Mouse (Mus musculus) liver, embryonic 12.5 days (tissue): ENCODE data around the gene Gcnt4. TPM values are rescaled to one million over a fixed set of nuclear protein-coding genes. Genes with fewer than 3 reads are reported as not detected.
"Not testable (repeated sequence)": the region's sequence is repeated elsewhere in the genome, so short reads cannot be mapped to it uniquely, and the experiment has no call there.

Experiments used
- ATAC-seq: fragments of 200-750 bp; cut with Nextera tagmentation; 2 replicates; pipeline ENCODE4 v1.8.0; 2017; ENCODE audit warnings: moderate number of reproducible peaks, mild to moderate bottlenecking, moderate library complexity
- H3K27ac ChIP-seq: fragments of 300-500 bp; sonication (generic); 2 replicates; pipeline ENCODE4 v1.5.1; 2016; ENCODE audit warnings: mild to moderate bottlenecking
- H3K27me3 ChIP-seq: fragments of 300-500 bp; sonication (generic); replicated peaks from 2 replicates; pipeline ENCODE4 v1.6.1; 2016; ENCODE audit warnings: mild to moderate bottlenecking, moderate library complexity
- H3K36me3 ChIP-seq: fragments of 300-500 bp; sonication (generic); 2 replicates; pipeline ENCODE4 v1.6.1; 2016; ENCODE audit warnings: mild to moderate bottlenecking, moderate library complexity
- H3K4me1 ChIP-seq: fragments of 300-500 bp; sonication (generic); 2 replicates; pipeline ENCODE4 v1.6.1; 2016
- H3K4me2 ChIP-seq: fragments of 300-500 bp; sonication (generic); 2 replicates; pipeline ENCODE4 v1.6.1; 2016; ENCODE audit warnings: mild to moderate bottlenecking, moderate library complexity
- H3K4me3 ChIP-seq: fragments of 300-500 bp; sonication (generic); 2 replicates; pipeline ENCODE4 v1.5.1; 2016; ENCODE audit warnings: mild to moderate bottlenecking, moderate library complexity
- H3K9ac ChIP-seq: fragments of 300-500 bp; sonication (generic); 2 replicates; pipeline ENCODE4 v1.6.1; 2016; ENCODE audit warnings: mild to moderate bottlenecking, moderate library complexity
- H3K9me3 ChIP-seq: fragments of 300-500 bp; sonication (generic); replicated peaks from 2 replicates; pipeline ENCODE4 v1.6.1; 2016; ENCODE audit warnings: mild to moderate bottlenecking, moderate library complexity
- WGBS: fragments of 180-500 bp; shearing (Covaris S2); methylation state at CpG from one replicate; pipeline ENCODE4 v1.1.7; 2016; ENCODE audit not compliant: insufficient replicate concordance; 5-methylcytosine and 5-hydroxymethylcytosine counted together
- polyA plus RNA-seq: library from polyadenylated mRNA; unstranded; fragments of >200 nt; fragmentation: Nextera tagmentation; extraction: Ambion mirVana; gene quantifications from 2 replicates; pipeline ENCODE4 v1.2.1, GENCODE M21; 2016

Gene Gcnt4
- polyA plus RNA-seq, result 0.67 and 0.68 TPM in 2 replicates

GRCm38 (mm10) chr13:96923999-96924961, at the start of gene Gcnt4:
TSS of gene Gcnt4 (plus strand) at chr13:96924689.
- Histone ChIP-seq H3K4me2 (peak within 1 kb of the TSS; percentile 82), H3K9ac (peak within 1 kb of the TSS; percentile 63), H3K4me3 (peak within 1 kb of the TSS; percentile 62), H3K27ac (no peak within 1 kb of the TSS), H3K4me1 (peaks cover 12% of the 10 kb centered on the region), H3K9me3 (no peaks in the 10 kb centered on the region), H3K36me3 (no peaks in the 10 kb centered on the region), H3K27me3 (peaks cover 58% of the 10 kb centered on the region)
- peak; percentile 63 for ATAC-seq
- WGBS, result 7% methylated on average over 55 of the region's 56 CpGs

GRCm38 (mm10) chr13:96878220-96879057, 46.0 kb upstream of the Gcnt4 start:
- Histone ChIP-seq H3K4me1 (no peaks in the 10 kb centered on the region), H3K9ac (no peak overlapping the region), H3K9me3 (no peaks in the 10 kb centered on the region), H3K4me2 (no peak overlapping the region), H3K27me3 (peaks cover 7% of the 10 kb centered on the region; the same call in 1 of the 2 replicates), H3K27ac (no peak overlapping the region), H3K4me3 (no peak overlapping the region), H3K36me3 (no peaks in the 10 kb centered on the region)
- WGBS, result 73% methylated on average over 12 of the region's 12 CpGs
- ATAC-seq, result no peak

DNA sequence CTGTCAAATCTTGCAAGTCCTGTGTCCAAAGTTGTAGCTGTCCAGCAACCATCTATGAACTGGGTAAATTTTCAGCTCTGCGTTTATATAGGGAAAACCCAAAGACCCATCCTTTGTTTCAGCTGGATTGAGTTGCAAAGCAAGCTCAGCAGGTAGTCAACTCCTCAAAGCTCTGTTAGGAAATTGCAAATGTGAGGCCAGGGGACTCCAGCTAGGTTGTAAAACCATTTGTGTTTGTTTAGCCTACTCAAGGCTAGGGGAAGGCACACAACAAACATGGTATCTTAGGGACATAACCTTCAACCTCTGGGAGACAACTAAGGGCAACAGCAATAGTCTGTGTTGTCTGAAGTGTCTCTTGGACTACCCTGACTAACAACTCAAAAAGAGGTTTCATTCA, 40.0 kb upstream of the Gcnt4 start:
- WGBS, result 59% methylated on average over 1 of the region's 1 CpGs
- Histone ChIP-seq H3K36me3 (no peaks in the 10 kb centered on the region), H3K4me2 (no peak overlapping the region), H3K27ac (no peak overlapping the region), H3K9me3 (no peaks in the 10 kb centered on the region), H3K9ac (no peak overlapping the region), H3K4me3 (no peak overlapping the region), H3K4me1 (no peaks in the 10 kb centered on the region), H3K27me3 (0 out of 2 replicates have a peak, but pooled peaks cover 3% of the 10 kb centered on the region)
- ATAC-seq, result no peak

DNA sequence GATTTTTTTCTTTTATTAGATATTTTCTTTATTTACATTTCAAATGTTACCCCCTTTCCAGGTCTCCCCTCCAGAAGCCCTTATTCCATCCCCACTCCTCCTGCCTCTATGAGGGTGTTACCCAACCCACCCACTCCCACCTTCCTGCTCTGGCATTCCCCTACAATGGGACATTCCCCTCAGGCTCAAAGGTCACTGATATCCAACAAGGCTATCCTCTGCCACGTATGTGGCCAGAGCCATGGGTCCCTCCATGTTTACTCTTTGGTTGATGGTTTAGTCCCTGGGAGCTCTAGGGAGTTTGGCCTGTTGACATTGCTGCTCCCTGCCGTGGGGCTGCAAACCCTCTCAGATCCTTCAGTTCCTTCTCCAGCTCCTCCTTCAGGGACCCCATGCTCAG, 34.5 kb upstream of the Gcnt4 start:
- no peaks in the 10 kb centered on the region for H3K4me1 ChIP-seq
- WGBS, result 46% methylated on average over 2 of the region's 2 CpGs
- no peaks in the 10 kb centered on the region for H3K27me3 ChIP-seq
- H3K4me2 ChIP-seq, result no peak overlapping the region
- no peak overlapping the region for H3K27ac ChIP-seq
- no peak overlapping the region for H3K4me3 ChIP-seq
- H3K9ac ChIP-seq, result no peak overlapping the region
- no peaks in the 10 kb centered on the region for H3K9me3 ChIP-seq
- no peaks in the 10 kb centered on the region for H3K36me3 ChIP-seq
- ATAC-seq, result peak; percentile 30; the same call in 1 of the 2 replicates

DNA sequence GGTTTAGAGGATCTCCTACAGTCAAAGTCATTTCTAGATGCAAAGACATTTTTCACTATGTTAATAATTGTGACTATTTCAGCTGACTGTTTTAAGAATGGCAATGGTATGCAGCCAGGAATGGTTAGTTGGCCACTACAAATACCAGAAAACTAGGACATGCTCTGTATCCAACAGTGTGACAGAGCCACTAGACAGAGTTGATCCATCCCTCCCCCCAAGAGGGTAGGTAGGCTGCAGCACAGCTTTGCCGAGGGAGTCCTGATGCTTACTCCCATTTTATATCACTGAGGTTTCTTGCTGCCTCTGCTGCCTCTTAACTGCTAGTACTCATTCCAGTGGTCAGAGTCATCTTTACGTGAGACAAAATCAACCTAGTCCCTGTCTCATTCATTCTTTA, 29.3 kb upstream of the Gcnt4 start:
- WGBS, result 67% methylated on average over 2 of the region's 2 CpGs

DNA sequence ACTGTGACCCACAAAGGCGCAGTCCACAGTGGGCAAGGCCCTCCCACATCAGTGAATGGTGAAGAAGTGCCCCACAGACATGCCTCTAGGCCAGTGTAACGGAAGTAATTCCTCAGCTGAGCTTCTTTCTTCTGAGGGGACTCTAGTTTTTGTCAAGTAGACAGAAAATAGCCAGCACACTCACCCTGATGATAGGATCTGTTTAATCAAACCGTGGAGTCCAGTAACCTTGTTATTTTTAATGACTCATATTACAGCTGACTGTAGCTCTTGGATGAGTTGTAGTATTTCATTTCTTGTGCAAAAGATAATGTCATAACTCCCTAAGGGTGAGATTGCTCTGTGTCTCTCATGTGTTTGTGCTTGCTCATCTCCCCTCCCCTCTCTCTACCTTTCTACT, 17.8 kb upstream of the Gcnt4 start:
- H3K9me3 ChIP-seq, result no peaks in the 10 kb centered on the region
- H3K36me3 ChIP-seq, result no peaks in the 10 kb centered on the region
- H3K4me1 ChIP-seq, result no peaks in the 10 kb centered on the region
- H3K27me3 ChIP-seq, result 0 out of 2 replicates have a peak, but pooled peaks cover 3% of the 10 kb centered on the region
- no peak overlapping the region for H3K4me3 ChIP-seq
- no peak for ATAC-seq
- no peak overlapping the region for H3K9ac ChIP-seq
- 46% methylated on average over 3 of the region's 3 CpGs for WGBS
- H3K4me2 ChIP-seq, result no peak overlapping the region
- no peak overlapping the region for H3K27ac ChIP-seq

More for the DNA sequence above, 29.3 kb upstream of the Gcnt4 start:
- Histone ChIP-seq H3K4me2 (no peak overlapping the region), H3K4me1 (no peaks in the 10 kb centered on the region), H3K4me3 (no peak overlapping the region), H3K9me3 (no peaks in the 10 kb centered on the region), H3K9ac (no peak overlapping the region), H3K27ac (no peak overlapping the region), H3K27me3 (no peaks in the 10 kb centered on the region), H3K36me3 (no peaks in the 10 kb centered on the region)
- ATAC-seq, result no peak

DNA sequence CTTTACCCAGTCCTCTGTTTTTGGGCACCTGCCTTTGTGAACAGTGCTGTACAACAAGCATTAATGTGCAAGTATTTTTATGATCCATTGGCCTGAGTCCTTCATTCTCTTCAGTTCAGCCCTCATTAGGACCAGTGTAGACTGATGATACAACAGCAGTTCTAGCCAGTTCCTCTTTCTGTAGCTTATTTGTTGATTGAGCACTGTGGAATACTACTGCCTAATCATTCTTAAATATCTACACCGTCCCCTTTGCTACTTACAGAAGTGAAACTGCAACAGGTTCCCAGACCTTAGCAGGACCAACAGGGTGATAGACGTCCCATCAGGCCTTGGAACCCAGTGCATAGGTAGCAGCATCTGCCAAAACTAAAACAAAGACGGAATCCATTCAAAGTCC, 13.3 kb upstream of the Gcnt4 start:
- Histone ChIP-seq H3K27me3 (peaks cover 3% of the 10 kb centered on the region; the same call in 1 of the 2 replicates), H3K4me2 (no peak overlapping the region), H3K9ac (no peak overlapping the region), H3K4me3 (no peak overlapping the region), H3K36me3 (no peaks in the 10 kb centered on the region), H3K27ac (no peak overlapping the region), H3K9me3 (no peaks in the 10 kb centered on the region), H3K4me1 (no peaks in the 10 kb centered on the region)
- WGBS, result 54% methylated on average over 3 of the region's 3 CpGs
- no peak for ATAC-seq

GRCm38 (mm10) chr13:96923134-96923533, 1.4 kb upstream of the Gcnt4 start:
- H3K36me3 ChIP-seq, H3K4me3 ChIP-seq, H3K9me3 ChIP-seq, H3K4me2 ChIP-seq, H3K9ac ChIP-seq, ATAC-seq, H3K27ac ChIP-seq: not testable (repeated sequence)
- WGBS, result 81% methylated on average over 4 of the region's 4 CpGs
- Histone ChIP-seq H3K27me3 (peaks cover 52% of the 10 kb centered on the region), H3K4me1 (peaks cover 12% of the 10 kb centered on the region)

- H3K27me3 ChIP-seq, result peaks cover 63% of the 10 kb centered on the region
- peak overlapping the region; percentile 63 for H3K9ac ChIP-seq
- peak overlapping the region; percentile 62 for H3K4me3 ChIP-seq
- no peaks in the 10 kb centered on the region for H3K36me3 ChIP-seq
- H3K9me3 ChIP-seq, result no peaks in the 10 kb centered on the region
- H3K4me2 ChIP-seq, result peak overlapping the region; percentile 82
- peak; percentile 31; the same call in 1 of the 2 replicates for ATAC-seq
- H3K27ac ChIP-seq, result no peak overlapping the region
- 2% methylated on average over 53 of the region's 53 CpGs for WGBS
- peaks cover 12% of the 10 kb centered on the region for H3K4me1 ChIP-seq
Measured at GRCm38 (mm10) chr13:96924985-96925745, 676 bp downstream of the Gcnt4 start.

GRCm38 (mm10) chr13:96925991-96926725, 1.7 kb downstream of the Gcnt4 start:
- no peak for ATAC-seq
- Histone ChIP-seq H3K27ac (no peak overlapping the region), H3K36me3 (no peaks in the 10 kb centered on the region), H3K4me1 (peaks cover 12% of the 10 kb centered on the region), H3K4me3 (no peak overlapping the region), H3K4me2 (peak overlapping the region; percentile 82), H3K9ac (no peak overlapping the region), H3K27me3 (peaks cover 69% of the 10 kb centered on the region), H3K9me3 (no peaks in the 10 kb centered on the region)
- WGBS, result 36% methylated on average over 10 of the region's 10 CpGs

- ATAC-seq, result no peak
- H3K27ac ChIP-seq, result no peak overlapping the region
- WGBS, result 79% methylated on average over 1 of the region's 1 CpGs
- H3K9me3 ChIP-seq, result no peaks in the 10 kb centered on the region
- no peak overlapping the region for H3K4me2 ChIP-seq
- peaks cover 12% of the 10 kb centered on the region for H3K4me1 ChIP-seq
- peaks cover 69% of the 10 kb centered on the region for H3K27me3 ChIP-seq
- no peak overlapping the region for H3K9ac ChIP-seq
- H3K36me3 ChIP-seq, result no peaks in the 10 kb centered on the region
- no peak overlapping the region for H3K4me3 ChIP-seq
Measured at GRCm38 (mm10) chr13:96927781-96928180, 3.3 kb downstream of the Gcnt4 start.
